Mouse (Mus musculus) lung, embryonic 14.5 days (tissue): ENCODE results near the gene Tagln2. TPM values are rescaled to one million over a fixed set of nuclear protein-coding genes. Genes with fewer than 3 reads are reported as not detected.

Source experiments
- ATAC-seq: fragments of 200-750 bp; cut with Nextera tagmentation; 2 replicates; pipeline ENCODE4 v1.8.0; 2017; ENCODE audit warnings: mild to moderate bottlenecking, moderate TSS enrichment, moderate library complexity; ENCODE audit not compliant: insufficient read depth
- DNase-seq: peaks from one replicate; pipeline ENCODE4 v3.0.0-alpha.2; 2015
- H3K27ac ChIP-seq: fragments of 300-500 bp; sonication (generic); 2 replicates; pipeline ENCODE4 v1.5.1; 2014; ENCODE audit warnings: low read depth, mild to moderate bottlenecking, moderate library complexity
- H3K27me3 ChIP-seq: fragments of 300-500 bp; sonication (generic); 2 replicates; pipeline ENCODE4 v1.6.1; 2014; ENCODE audit warnings: low read length, control low read depth; ENCODE audit not compliant: insufficient read depth
- H3K36me3 ChIP-seq: fragments of 300-500 bp; sonication (generic); 2 replicates; pipeline ENCODE4 v1.6.1; 2014; ENCODE audit warnings: control low read depth; ENCODE audit not compliant: insufficient read depth
- H3K4me1 ChIP-seq: fragments of 300-500 bp; sonication (generic); 2 replicates; pipeline ENCODE4 v1.6.1; 2014; ENCODE audit warnings: antibody characterized with exemption, control low read depth; ENCODE audit not compliant: insufficient read depth
- H3K4me2 ChIP-seq: fragments of 300-500 bp; sonication (generic); 2 replicates; pipeline ENCODE4 v1.6.1; 2014; ENCODE audit warnings: mild to moderate bottlenecking
- H3K4me3 ChIP-seq: fragments of 300-500 bp; sonication (generic); 2 replicates; pipeline ENCODE4 v1.5.1; 2014; ENCODE audit warnings: low read depth, low read length
- H3K9ac ChIP-seq: fragments of 300-500 bp; sonication (generic); 2 replicates; pipeline ENCODE4 v1.6.1; 2014
- H3K9me3 ChIP-seq: fragments of 300-500 bp; sonication (generic); 2 replicates; pipeline ENCODE4 v1.6.1; 2016; ENCODE audit warnings: low read depth, low read length, control low read depth
- CTCF ChIP-seq: IDR thresholded peaks from 2 replicates; pipeline ENCODE4 v1.5.1; 2016; ENCODE audit warnings: antibody characterized with exemption, low read depth
- WGBS: fragments of 180-500 bp; shearing (Covaris S2); extraction: QIAGEN DNeasy Blood & Tissue Kit; methylation state at CpG from one replicate; pipeline ENCODE4 v1.1.7; 2014; 5-methylcytosine and 5-hydroxymethylcytosine counted together
- polyA plus RNA-seq: library from polyadenylated mRNA; unstranded; fragments of >200 nt; fragmentation: Nextera tagmentation; extraction: Ambion mirVana; gene quantifications from 2 replicates; pipeline ENCODE4 v1.2.1, GENCODE M21; 2014

Tagln2 gene
- 395 and 407 TPM in 2 replicates for polyA plus RNA-seq

GRCm38 (mm10) chr1:172499765-172500441, at the start of gene Tagln2:
Gene Tagln2, plus strand, starts transcription at chr1:172500047.
- Histone ChIP-seq H3K9me3 (no peaks in the 10 kb centered on the region), H3K27me3 (no peaks in the 10 kb centered on the region), H3K4me3 (peak within 1 kb of the TSS; percentile 79), H3K4me1 (peaks cover 30% of the 10 kb centered on the region), H3K36me3 (peaks cover 26% of the 10 kb centered on the region), H3K27ac (peak within 1 kb of the TSS; percentile 94), H3K9ac (peak within 1 kb of the TSS; percentile 85), H3K4me2 (peak within 1 kb of the TSS; percentile 79)
- peak; percentile 43; the same call in 1 of the 2 replicates for TF ChIP-seq CTCF
- WGBS, result 2% methylated on average over 30 of the region's 30 CpGs
- ATAC-seq (peak; percentile 64), DNase-seq (peak; percentile 93)

- H3K27ac ChIP-seq, result no peak overlapping the region
- 21% methylated on average over 2 of the region's 2 CpGs for WGBS
- H3K36me3 ChIP-seq, result no peaks in the 10 kb centered on the region
- no peak for ATAC-seq
- H3K4me1 ChIP-seq, result no peaks in the 10 kb centered on the region
- TF ChIP-seq CTCF, result no peak
- no peak for DNase-seq
- no peak overlapping the region for H3K4me3 ChIP-seq
- H3K27me3 ChIP-seq, result no peaks in the 10 kb centered on the region
- no peak overlapping the region for H3K4me2 ChIP-seq
- H3K9me3 ChIP-seq, result no peaks in the 10 kb centered on the region
- H3K9ac ChIP-seq, result no peak overlapping the region
These were observed 49.6 kb upstream of the Tagln2 start for GRCm38 (mm10) chr1:172450226-172450625.

GRCm38 (mm10) chr1:172450848-172451470, 48.9 kb upstream of the Tagln2 start:
- no peak overlapping the region for H3K9ac ChIP-seq
- H3K4me1 ChIP-seq, result no peaks in the 10 kb centered on the region
- H3K9me3 ChIP-seq, result no peaks in the 10 kb centered on the region
- no peaks in the 10 kb centered on the region for H3K27me3 ChIP-seq
- H3K27ac ChIP-seq, result no peak overlapping the region
- TF ChIP-seq CTCF, result no peak
- no peak overlapping the region for H3K4me3 ChIP-seq
- H3K4me2 ChIP-seq, result no peak overlapping the region
- no peak for ATAC-seq
- 24% methylated on average over 17 of the region's 17 CpGs for WGBS
- no peaks in the 10 kb centered on the region for H3K36me3 ChIP-seq
- DNase-seq, result no peak

GRCm38 (mm10) chr1:172452911-172453310, 46.9 kb upstream of the Tagln2 start:
- H3K4me2 ChIP-seq, result no peak overlapping the region
- no peaks in the 10 kb centered on the region for H3K9me3 ChIP-seq
- no peak overlapping the region for H3K4me3 ChIP-seq
- no peaks in the 10 kb centered on the region for H3K4me1 ChIP-seq
- WGBS, result 67% methylated on average over 2 of the region's 2 CpGs
- ATAC-seq (no peak), DNase-seq (no peak)
- no peak overlapping the region for H3K27ac ChIP-seq
- H3K36me3 ChIP-seq, result no peaks in the 10 kb centered on the region
- no peak overlapping the region for H3K9ac ChIP-seq
- H3K27me3 ChIP-seq, result no peaks in the 10 kb centered on the region
- TF ChIP-seq CTCF, result no peak

- Histone ChIP-seq H3K4me2 (no peak overlapping the region), H3K36me3 (no peaks in the 10 kb centered on the region), H3K4me3 (no peak overlapping the region), H3K27me3 (no peaks in the 10 kb centered on the region), H3K27ac (no peak overlapping the region), H3K9ac (no peak overlapping the region), H3K4me1 (no peaks in the 10 kb centered on the region), H3K9me3 (no peaks in the 10 kb centered on the region)
- 98% methylated on average over 2 of the region's 2 CpGs for WGBS
- DNase-seq (no peak), ATAC-seq (no peak)
- no peak for TF ChIP-seq CTCF
These were observed 46.0 kb upstream of the Tagln2 start for GRCm38 (mm10) chr1:172453810-172454209.

- H3K9ac ChIP-seq, result no peak overlapping the region
- no peak overlapping the region for H3K4me3 ChIP-seq
- H3K27me3 ChIP-seq, result no peaks in the 10 kb centered on the region
- H3K4me1 ChIP-seq, result no peaks in the 10 kb centered on the region
- ATAC-seq, result no peak
- no peak overlapping the region for H3K4me2 ChIP-seq
- DNase-seq, result no peak
- TF ChIP-seq CTCF, result no peak
- H3K9me3 ChIP-seq, result no peaks in the 10 kb centered on the region
- 21% methylated on average over 4 of the region's 4 CpGs for WGBS
- no peak overlapping the region for H3K27ac ChIP-seq
- H3K36me3 ChIP-seq, result no peaks in the 10 kb centered on the region
These were observed 44.4 kb upstream of the Tagln2 start for GRCm38 (mm10) chr1:172455416-172455815.

- DNase-seq, result no peak
- no peaks in the 10 kb centered on the region for H3K4me1 ChIP-seq
These were observed 43.7 kb upstream of the Tagln2 start for GRCm38 (mm10) chr1:172456001-172456677.

More at GRCm38 (mm10) chr1:172456001-172456677, 43.7 kb upstream of the Tagln2 start:
- H3K4me2 ChIP-seq, result no peak overlapping the region
- WGBS, result 64% methylated on average over 7 of the region's 7 CpGs
- H3K9me3 ChIP-seq, result no peaks in the 10 kb centered on the region
- no peak overlapping the region for H3K27ac ChIP-seq
- no peak for ATAC-seq
- TF ChIP-seq CTCF, result no peak
- no peaks in the 10 kb centered on the region for H3K27me3 ChIP-seq
- no peak overlapping the region for H3K4me3 ChIP-seq
- H3K36me3 ChIP-seq, result no peaks in the 10 kb centered on the region
- H3K9ac ChIP-seq, result no peak overlapping the region
